Mouse (Mus musculus) stomach, postnatal 0 days (tissue): ENCODE measurements around the gene Stum.

Experiments
- CTCF ChIP-seq: IDR thresholded peaks from 2 replicates; pipeline ENCODE4 v1.5.1; 2016; ENCODE audit warnings: antibody characterized with exemption, low read depth, mild to moderate bottlenecking, moderate library complexity
- EP300 ChIP-seq: optimal IDR thresholded peaks from 2 replicates; pipeline ENCODE3; 2016; ENCODE audit warnings: antibody characterized with exemption

DNA sequence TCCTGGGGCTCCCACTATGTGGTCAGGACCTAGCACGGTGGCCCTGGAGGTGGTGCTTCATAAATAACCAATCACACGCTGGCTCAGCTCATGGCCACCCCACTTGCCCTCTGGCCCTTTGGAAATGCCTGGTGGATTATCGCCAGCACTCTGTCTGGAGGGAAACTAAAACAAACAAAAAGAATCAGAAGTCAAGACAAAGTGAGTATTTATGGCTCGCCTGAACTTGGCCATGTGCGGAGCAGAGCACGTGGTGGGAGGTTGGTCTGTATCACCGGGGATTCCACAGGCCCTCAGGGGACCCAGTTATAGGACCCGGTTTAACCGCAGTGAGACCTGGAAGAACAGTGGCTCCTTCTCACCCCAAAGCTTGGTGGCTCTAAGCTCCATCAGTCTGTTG is 74.5 kb downstream of the Stum start:
- no peak for TF ChIP-seq CTCF
- TF ChIP-seq EP300, result no peak
